Mouse (Mus musculus) brain, embryonic 14.5 days (tissue): Measurements from ENCODE around the gene Sec14l1.

Experiments used
- CTCF ChIP-seq: fragments of 200-500 bp; IDR thresholded peaks from 2 replicates; pipeline ENCODE4 v1.5.1; 2012; ENCODE audit warnings: inconsistent platforms, mild to moderate bottlenecking, moderate library complexity, borderline replicate concordance; ENCODE audit not compliant: insufficient read depth, insufficient read length; ENCODE audit errors: extremely low read depth
- POLR2A ChIP-seq: fragments of 200-500 bp; IDR thresholded peaks from 2 replicates; pipeline ENCODE4 v1.6.1; 2012; ENCODE audit warnings: mild to moderate bottlenecking, inconsistent platforms, borderline replicate concordance; ENCODE audit not compliant: poor library complexity, insufficient read depth, insufficient read length, severe bottlenecking; ENCODE audit errors: extremely low read depth

GRCm38 (mm10) chr11:117116350-117117303 is 1.7 kb downstream of the Sec14l1 start:
- TF ChIP-seq POLR2A (no peak), CTCF (no peak)
